Mouse (Mus musculus): ENCODE results near the gene Nav1. TPM values are rescaled to one million over a fixed set of nuclear protein-coding genes. Genes with fewer than 3 reads are reported as not detected.
A peak's percentile ranks its signal among the peaks of the same experiment; 100 is the strongest.

The Nav1 gene
- polyA plus RNA-seq, 1 experiment from 2014 or later, result 15.0 TPM

- H3K9ac ChIP-seq, result no peak overlapping the region
- H3K36me3 ChIP-seq, result peaks cover 55% of the 10 kb centered on the region
- H3K4me1 ChIP-seq, result peaks cover 23% of the 10 kb centered on the region
- 94% methylated on average over 6 of the region's 6 CpGs for WGBS
- no peak overlapping the region for H3K4me3 ChIP-seq
- H3K27ac ChIP-seq, result no peak overlapping the region
- H3K9me3 ChIP-seq, result no peaks in the 10 kb centered on the region
- no peaks in the 10 kb centered on the region for H3K27me3 ChIP-seq
- H3K4me2 ChIP-seq (replicated peaks), result no peak overlapping the region
- no peak for ATAC-seq (ENCODE audit: low FRiP score, low read depth)
Measured at GRCm38 (mm10) chr1:135438801-135439200, 168.3 kb downstream of the Nav1 start.

GRCm38 (mm10) chr1:135435823-135436222 is 171.3 kb downstream of the Nav1 start:
- H3K4me1 ChIP-seq, result peaks cover 33% of the 10 kb centered on the region
- no peak overlapping the region for H3K4me3 ChIP-seq
- no peak for ATAC-seq (ENCODE audit: low FRiP score, low read depth)
- no peaks in the 10 kb centered on the region for H3K9me3 ChIP-seq
- H3K27ac ChIP-seq, result no peak overlapping the region
- no peak overlapping the region for H3K4me2 ChIP-seq (replicated peaks)
- no peak overlapping the region for H3K9ac ChIP-seq
- peaks cover 27% of the 10 kb centered on the region for H3K36me3 ChIP-seq
- no peaks in the 10 kb centered on the region for H3K27me3 ChIP-seq
- WGBS, result 14% methylated on average over 2 of the region's 2 CpGs

- Histone ChIP-seq H3K9ac (peak overlapping the region; percentile 94), H3K4me2 (replicated peaks) (peak overlapping the region; percentile 71), H3K9me3 (no peaks in the 10 kb centered on the region), H3K4me1 (peaks cover 49% of the 10 kb centered on the region), H3K36me3 (peaks cover 10% of the 10 kb centered on the region), H3K4me3 (peak overlapping the region; percentile 92), H3K27ac (peak overlapping the region; percentile 75; the same call in 1 of the 2 replicates), H3K27me3 (no peaks in the 10 kb centered on the region)
- WGBS, result 1% methylated on average over 14 of the region's 14 CpGs
- peak; percentile 48 for ATAC-seq (ENCODE audit: low FRiP score, low read depth)
Measured at GRCm38 (mm10) chr1:135430669-135431017, 176.5 kb downstream of the Nav1 start.

- peak within 1 kb of the TSS; percentile 94 for H3K9ac ChIP-seq
- peak within 1 kb of the TSS; percentile 92 for H3K4me3 ChIP-seq
- under 1% methylated on average over 65 of the region's 65 CpGs for WGBS
- H3K27me3 ChIP-seq, result no peaks in the 10 kb centered on the region
- H3K4me1 ChIP-seq, result peaks cover 43% of the 10 kb centered on the region
- H3K9me3 ChIP-seq, result no peaks in the 10 kb centered on the region
- peaks cover 16% of the 10 kb centered on the region for H3K36me3 ChIP-seq
- H3K4me2 ChIP-seq (replicated peaks), result peak within 1 kb of the TSS; percentile 71
- ATAC-seq (ENCODE audit: low FRiP score, low read depth), result peak; percentile 94
- peak within 1 kb of the TSS; percentile 88 for H3K27ac ChIP-seq
Measured at GRCm38 (mm10) chr1:135429901-135430668, 177.0 kb downstream of the Nav1 start, which contains the start of gene Ipo9. TSS of gene Ipo9 (minus strand) at chr1:135430499.

GRCm38 (mm10) chr1:135427390-135427789 is 179.7 kb downstream of the Nav1 start:
- peak overlapping the region; percentile 71; the same call in 1 of the 2 replicates for H3K4me2 ChIP-seq (replicated peaks)
- peaks cover 34% of the 10 kb centered on the region for H3K4me1 ChIP-seq
- no peaks in the 10 kb centered on the region for H3K27me3 ChIP-seq
- no peak overlapping the region for H3K27ac ChIP-seq
- H3K9me3 ChIP-seq, result no peaks in the 10 kb centered on the region
- 90% methylated on average over 6 of the region's 6 CpGs for WGBS
- H3K36me3 ChIP-seq, result peaks cover 39% of the 10 kb centered on the region
- no peak overlapping the region for H3K9ac ChIP-seq
- no peak overlapping the region for H3K4me3 ChIP-seq
- no peak for ATAC-seq (ENCODE audit: low FRiP score, low read depth)

- WGBS, result 88% methylated on average over 10 of the region's 10 CpGs
- peaks cover 32% of the 10 kb centered on the region for H3K4me1 ChIP-seq
- no peak overlapping the region for H3K4me3 ChIP-seq
- H3K27ac ChIP-seq, result no peak overlapping the region
- H3K36me3 ChIP-seq, result peaks cover 46% of the 10 kb centered on the region
- H3K27me3 ChIP-seq, result no peaks in the 10 kb centered on the region
- ATAC-seq (ENCODE audit: low FRiP score, low read depth), result no peak
- no peaks in the 10 kb centered on the region for H3K9me3 ChIP-seq
- no peak overlapping the region for H3K4me2 ChIP-seq (replicated peaks)
- no peak overlapping the region for H3K9ac ChIP-seq
Measured at GRCm38 (mm10) chr1:135426645-135427044, 180.4 kb downstream of the Nav1 start.

GRCm38 (mm10) chr1:135422772-135423171 is 184.3 kb downstream of the Nav1 start:
- no peak overlapping the region for H3K9ac ChIP-seq
- 93% methylated on average over 6 of the region's 6 CpGs for WGBS
- no peak overlapping the region for H3K4me2 ChIP-seq (replicated peaks)

GRCm38 (mm10) chr1:135413996-135414395 is 193.1 kb downstream of the Nav1 start:
- no peak for ATAC-seq (ENCODE audit: low FRiP score, low read depth)
- no peaks in the 10 kb centered on the region for H3K9me3 ChIP-seq
- no peaks in the 10 kb centered on the region for H3K4me1 ChIP-seq
- no peak overlapping the region for H3K27ac ChIP-seq
- H3K9ac ChIP-seq, result no peak overlapping the region
- no peak overlapping the region for H3K4me3 ChIP-seq
- peaks cover 96% of the 10 kb centered on the region for H3K36me3 ChIP-seq
- H3K4me2 ChIP-seq (replicated peaks), result no peak overlapping the region
- H3K27me3 ChIP-seq, result no peaks in the 10 kb centered on the region

More at GRCm38 (mm10) chr1:135422772-135423171, 184.3 kb downstream of the Nav1 start:
- no peak overlapping the region for H3K27ac ChIP-seq
- H3K4me3 ChIP-seq, result no peak overlapping the region
- H3K27me3 ChIP-seq, result no peaks in the 10 kb centered on the region
- no peak for ATAC-seq (ENCODE audit: low FRiP score, low read depth)
- peaks cover 6% of the 10 kb centered on the region for H3K4me1 ChIP-seq
- H3K9me3 ChIP-seq, result no peaks in the 10 kb centered on the region
- H3K36me3 ChIP-seq, result peaks cover 75% of the 10 kb centered on the region

- WGBS, result 81% methylated on average over 4 of the region's 4 CpGs
- Histone ChIP-seq H3K4me3 (no peak overlapping the region), H3K27ac (no peak overlapping the region), H3K27me3 (no peaks in the 10 kb centered on the region), H3K9ac (no peak overlapping the region), H3K9me3 (no peaks in the 10 kb centered on the region), H3K4me2 (replicated peaks) (no peak overlapping the region), H3K4me1 (no peaks in the 10 kb centered on the region), H3K36me3 (peaks cover 95% of the 10 kb centered on the region)
- no peak for ATAC-seq (ENCODE audit: low FRiP score, low read depth)
Measured at GRCm38 (mm10) chr1:135412130-135412529, 195.0 kb downstream of the Nav1 start.

GRCm38 (mm10) chr1:135410967-135411366 is 196.1 kb downstream of the Nav1 start:
- Histone ChIP-seq H3K27ac (no peak overlapping the region), H3K36me3 (peaks cover 95% of the 10 kb centered on the region), H3K9me3 (no peaks in the 10 kb centered on the region), H3K4me2 (replicated peaks) (no peak overlapping the region), H3K9ac (no peak overlapping the region), H3K4me1 (no peaks in the 10 kb centered on the region), H3K27me3 (no peaks in the 10 kb centered on the region), H3K4me3 (no peak overlapping the region)
- ATAC-seq (ENCODE audit: low FRiP score, low read depth), result no peak
- WGBS, result 93% methylated on average over 2 of the region's 2 CpGs

- no peaks in the 10 kb centered on the region for H3K27me3 ChIP-seq
- no peak overlapping the region for H3K4me3 ChIP-seq
- H3K4me2 ChIP-seq (replicated peaks), result no peak overlapping the region
- ATAC-seq (ENCODE audit: low FRiP score, low read depth), result no peak
- 95% methylated on average over 4 of the region's 4 CpGs for WGBS
- H3K36me3 ChIP-seq, result peaks cover 95% of the 10 kb centered on the region
- H3K9me3 ChIP-seq, result no peaks in the 10 kb centered on the region
- H3K9ac ChIP-seq, result no peak overlapping the region
- no peaks in the 10 kb centered on the region for H3K4me1 ChIP-seq
- no peak overlapping the region for H3K27ac ChIP-seq
Measured at GRCm38 (mm10) chr1:135408973-135409372, 198.1 kb downstream of the Nav1 start.

- peaks cover 96% of the 10 kb centered on the region for H3K36me3 ChIP-seq
- ATAC-seq (ENCODE audit: low FRiP score, low read depth), result no peak
Measured at GRCm38 (mm10) chr1:135405356-135405755, 201.7 kb downstream of the Nav1 start.

More at GRCm38 (mm10) chr1:135405356-135405755, 201.7 kb downstream of the Nav1 start:
- Histone ChIP-seq H3K9me3 (no peaks in the 10 kb centered on the region), H3K27ac (no peak overlapping the region), H3K4me1 (no peaks in the 10 kb centered on the region), H3K27me3 (no peaks in the 10 kb centered on the region), H3K4me2 (replicated peaks) (no peak overlapping the region), H3K4me3 (no peak overlapping the region), H3K9ac (no peak overlapping the region)
- WGBS, result 89% methylated on average over 7 of the region's 7 CpGs

Measured in limb, embryonic 13.5 days (tissue).